Mouse (Mus musculus) cerebellum, postnatal 14 days (tissue): Measurements from ENCODE around the gene Slc22a1.
"Not testable (repeated sequence)": the region's sequence is repeated elsewhere in the genome, so short reads cannot be mapped to it uniquely, and the experiment has no call there.

Experiments used
- DNase-seq, 2 experiments: peaks; one replicate each; pipeline ENCODE4 v3.0.0; 2021; ENCODE audit warnings: mixed read lengths in 2 of 2

Gene Slc22a1

GRCm38 (mm10) chr17:12684412-12684811 lies 8.8 kb upstream of the Slc22a1 start:
- peak; percentile 56 to 61 for DNase-seq

- DNase-seq = no peak
Observed at GRCm38 (mm10) chr17:12683582-12683981, 8.0 kb upstream of the Slc22a1 start.

- no peak for DNase-seq
Observed at GRCm38 (mm10) chr17:12678261-12678660, 2.6 kb upstream of the Slc22a1 start.

DNA sequence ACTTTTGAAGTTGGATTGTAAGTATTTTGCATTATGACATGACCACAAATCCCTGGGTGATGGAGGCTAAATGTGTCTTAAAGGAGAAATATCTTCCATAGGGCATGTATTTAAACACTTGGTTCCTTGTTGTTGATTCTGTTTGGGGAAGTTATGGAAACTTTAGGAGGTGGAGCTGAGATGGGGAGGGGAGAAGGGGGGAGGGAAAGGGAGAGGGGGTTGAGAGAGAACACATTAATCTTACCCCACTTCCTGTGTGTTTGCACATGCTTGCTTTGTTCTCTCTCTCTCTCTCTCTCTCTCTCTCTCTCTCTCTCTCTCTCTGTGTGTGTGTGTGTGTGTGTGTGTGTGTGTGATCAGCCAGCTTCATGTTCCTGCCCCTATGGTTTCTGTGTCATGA lies 1.5 kb upstream of the Slc22a1 start:
- DNase-seq = no peak

GRCm38 (mm10) chr17:12674980-12675379 lies 649 bp downstream of the Slc22a1 start:
- not testable (repeated sequence) for DNase-seq

GRCm38 (mm10) chr17:12673871-12674270 lies 1.8 kb downstream of the Slc22a1 start:
- no peak for DNase-seq

DNA sequence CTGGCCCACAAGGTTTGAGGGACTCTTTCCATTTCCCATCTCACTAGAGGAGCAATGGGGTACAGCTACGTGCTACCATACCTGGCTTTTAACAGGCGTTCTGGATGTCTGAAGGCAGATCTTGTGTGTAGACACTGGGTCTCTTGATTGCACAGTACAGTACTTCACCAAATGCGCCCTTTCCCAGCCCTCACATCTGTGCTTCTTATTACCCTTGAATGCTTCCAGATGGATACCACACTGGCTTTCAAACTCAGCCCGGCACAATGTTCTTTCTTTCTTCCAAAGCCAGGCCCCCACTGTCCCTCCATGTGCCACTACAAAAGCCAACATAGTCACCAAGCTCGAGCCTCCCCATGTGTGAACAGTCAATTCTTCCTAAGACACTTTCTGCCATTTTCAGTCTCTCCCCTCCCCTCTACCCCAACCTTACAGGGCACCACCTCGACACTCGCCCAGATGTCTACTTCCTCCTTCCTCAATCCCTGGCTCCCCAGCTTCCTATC lies 3.3 kb downstream of the Slc22a1 start:
- no peak for DNase-seq

GRCm38 (mm10) chr17:12671029-12671605 lies 4.5 kb downstream of the Slc22a1 start:
- DNase-seq = no peak

GRCm38 (mm10) chr17:12669363-12669679 lies 6.3 kb downstream of the Slc22a1 start:
- no peak for DNase-seq

DNA sequence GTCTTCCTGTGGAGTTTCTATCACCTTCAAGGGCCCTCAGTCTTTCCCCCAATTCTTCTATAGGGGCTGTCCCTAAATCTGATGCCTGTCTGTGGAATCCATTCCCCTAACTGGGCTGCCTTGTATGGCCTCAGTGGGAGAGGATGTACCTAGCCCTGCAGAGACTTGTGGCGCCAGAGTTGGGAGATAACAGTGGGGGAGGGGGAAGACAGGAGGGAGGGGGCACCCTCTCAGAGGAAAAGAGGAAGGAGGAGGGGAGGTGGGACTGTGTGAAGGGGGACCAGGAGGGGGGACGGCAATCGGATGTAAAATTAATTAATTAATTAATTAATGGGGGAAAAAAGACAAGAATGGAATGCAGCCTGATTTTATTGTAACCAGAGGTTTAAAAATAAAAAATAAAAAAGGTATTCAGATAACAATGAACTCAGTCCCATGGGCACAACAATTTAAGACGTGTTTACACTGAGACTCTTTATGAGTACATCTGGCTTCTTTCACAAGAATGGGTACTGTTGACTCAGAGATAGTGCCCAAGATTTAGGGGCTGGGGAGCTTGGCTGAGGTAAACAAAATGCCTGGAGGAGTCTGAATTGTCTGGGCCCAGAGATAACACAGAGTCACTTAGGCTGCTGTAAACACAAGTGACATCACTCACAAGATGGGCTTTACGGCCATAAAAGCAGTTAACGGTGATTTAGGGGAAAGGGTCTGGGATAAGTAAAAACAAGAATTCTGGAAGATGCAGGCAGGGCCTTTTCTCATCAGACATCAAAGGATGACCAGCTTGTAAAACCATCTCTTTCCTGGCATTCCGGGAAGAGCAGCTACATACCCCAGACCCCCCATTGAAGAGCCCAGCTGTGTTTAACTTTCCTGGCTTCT lies 6.9 kb downstream of the Slc22a1 start:
- no peak for DNase-seq

GRCm38 (mm10) chr17:12664156-12664555 lies 11.5 kb downstream of the Slc22a1 start:
- peak; percentile 79 to 84 for DNase-seq

GRCm38 (mm10) chr17:12660572-12661260 lies 14.9 kb downstream of the Slc22a1 start:
- DNase-seq = peak; percentile 58 to 80

- no peak for DNase-seq
Observed at GRCm38 (mm10) chr17:12659233-12659632, 16.4 kb downstream of the Slc22a1 start.

DNA sequence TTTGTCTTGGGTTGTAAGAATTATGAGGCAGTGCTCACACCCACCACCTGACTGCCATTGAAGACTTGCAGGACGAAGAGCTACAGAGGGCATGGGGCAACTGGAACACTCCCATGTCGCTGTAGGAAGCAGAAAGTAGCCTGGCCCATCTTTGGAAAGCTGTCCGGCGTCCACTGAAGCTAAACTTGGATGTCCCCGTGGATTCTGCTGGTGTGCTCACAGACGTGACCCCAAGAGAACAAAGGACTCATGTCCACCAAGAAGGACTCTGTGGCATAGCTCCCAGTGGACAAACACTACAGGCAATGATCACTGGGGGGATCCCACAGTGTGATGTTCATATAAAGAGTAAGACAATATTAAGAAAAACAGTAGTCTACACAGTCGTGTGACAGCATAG lies 16.8 kb downstream of the Slc22a1 start:
- DNase-seq = no peak

- no peak for DNase-seq
Observed at GRCm38 (mm10) chr17:12655826-12656225, 19.8 kb downstream of the Slc22a1 start.

GRCm38 (mm10) chr17:12654061-12654460 lies 21.6 kb downstream of the Slc22a1 start:
- no peak for DNase-seq

GRCm38 (mm10) chr17:12652604-12653003 lies 23.0 kb downstream of the Slc22a1 start:
- DNase-seq = no peak

DNA sequence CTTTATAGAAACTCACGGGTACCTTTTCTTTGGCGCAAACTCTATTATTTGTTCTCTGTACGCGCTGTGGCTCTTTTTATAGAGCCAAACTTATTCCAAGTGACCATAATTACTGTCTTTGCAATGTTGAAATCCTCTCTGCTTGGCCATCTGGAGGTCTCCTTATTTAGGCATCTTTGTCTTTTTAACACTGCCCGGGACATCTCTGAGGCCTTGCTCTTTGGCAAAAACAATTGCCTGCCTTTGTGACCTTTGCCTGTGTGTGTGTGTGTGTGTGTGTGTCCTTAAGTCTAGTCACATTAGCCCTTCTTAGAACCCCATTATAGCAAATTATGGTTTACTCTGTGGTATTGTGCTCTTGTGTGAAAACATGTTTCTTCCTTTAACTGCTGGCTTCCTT lies 30.2 kb downstream of the Slc22a1 start:
- no peak for DNase-seq

GRCm38 (mm10) chr17:12641087-12641486 lies 34.5 kb downstream of the Slc22a1 start:
- no peak for DNase-seq

DNA sequence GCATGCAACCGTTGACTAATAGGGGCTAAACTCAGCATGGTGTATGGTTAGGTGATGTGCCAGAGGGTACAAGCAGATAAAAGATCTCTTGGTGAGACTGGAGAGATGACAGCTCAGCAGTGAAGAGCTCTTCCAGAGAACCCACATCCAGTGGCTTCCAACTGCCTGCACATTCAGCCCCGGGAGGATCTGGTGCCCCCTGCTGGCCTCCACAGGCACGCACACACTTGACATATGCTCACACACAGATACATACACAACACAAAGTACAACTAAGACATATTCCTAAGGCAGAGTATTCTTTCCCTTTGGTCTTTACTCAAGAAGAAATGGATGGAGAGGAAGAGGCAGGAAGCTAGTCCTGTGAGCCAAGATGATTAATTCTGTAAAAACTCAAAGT lies 36.0 kb downstream of the Slc22a1 start:
- DNase-seq = no peak

DNA sequence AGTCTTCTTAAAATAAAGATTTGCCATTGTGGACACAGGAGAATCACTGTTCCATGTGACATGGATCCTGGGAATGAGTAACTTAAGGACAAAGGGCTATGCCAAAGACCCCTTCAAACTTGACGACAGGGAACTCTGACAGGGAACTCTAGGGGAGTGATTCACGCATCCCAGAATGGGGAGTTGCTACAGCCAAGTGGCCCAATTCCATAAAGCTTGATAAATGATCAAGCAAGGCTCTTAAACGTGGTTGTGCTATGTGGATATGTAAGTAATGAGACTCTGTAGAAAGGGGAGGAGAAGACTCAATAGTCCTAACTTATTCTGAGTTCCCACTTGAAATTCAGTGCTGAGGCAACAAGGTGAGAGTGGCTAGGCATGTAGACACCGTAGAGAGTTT lies 40.8 kb downstream of the Slc22a1 start:
- no peak for DNase-seq

- peak; percentile 9 to 14 for DNase-seq
Observed at GRCm38 (mm10) chr17:12631771-12632600, 43.6 kb downstream of the Slc22a1 start.
